Mouse (Mus musculus) lung, postnatal 36 days (tissue): ENCODE results near the gene Hist1h2bg.
A peak's percentile ranks its signal among the peaks of the same experiment; 100 is the strongest.

ENCODE experiments used
- DNase-seq: peaks from one replicate; pipeline ENCODE4 v3.0.0; 2022; ENCODE audit warnings: mixed read lengths

The Hist1h2bg gene

GRCm38 (mm10) chr13:23571022-23571503 is at the start of gene Hist1h2bg, which contains the start of gene Hist1h2ae:
Gene Hist1h2bg (plus strand): TSS chr13:23571396.
Gene Hist1h2ae (minus strand): TSS chr13:23571220.
- peak; percentile 85 for DNase-seq

- DNase-seq: peak; percentile 90
These were observed 49.5 kb upstream of the Hist1h2bg start for GRCm38 (mm10) chr13:23521703-23522102.

GRCm38 (mm10) chr13:23523976-23524375 is 47.2 kb upstream of the Hist1h2bg start:
- DNase-seq: no peak

- peak; percentile 71 for DNase-seq
These were observed 46.5 kb upstream of the Hist1h2bg start for GRCm38 (mm10) chr13:23524654-23525053.

GRCm38 (mm10) chr13:23525901-23526300 is 45.3 kb upstream of the Hist1h2bg start:
- no peak for DNase-seq

GRCm38 (mm10) chr13:23526312-23526711 is 44.9 kb upstream of the Hist1h2bg start:
- peak; percentile 96 for DNase-seq

- no peak for DNase-seq
These were observed 42.2 kb upstream of the Hist1h2bg start for GRCm38 (mm10) chr13:23529005-23529404.

- no peak for DNase-seq
These were observed 41.6 kb upstream of the Hist1h2bg start for GRCm38 (mm10) chr13:23529480-23530165.

- DNase-seq: peak; percentile 84
These were observed 40.9 kb upstream of the Hist1h2bg start for GRCm38 (mm10) chr13:23530181-23530900.

- peak; percentile 99 for DNase-seq
These were observed 40.0 kb upstream of the Hist1h2bg start, which contains the start of gene Hist1h4h for GRCm38 (mm10) chr13:23530901-23531875. Gene Hist1h4h (plus strand): TSS chr13:23531050.

GRCm38 (mm10) chr13:23532262-23533075 is 38.7 kb upstream of the Hist1h2bg start:
- no peak for DNase-seq

- DNase-seq: peak; percentile 83
These were observed 37.4 kb upstream of the Hist1h2bg start, which contains the start of gene Hist1h2af for GRCm38 (mm10) chr13:23533560-23534367. Gene Hist1h2af (plus strand): TSS chr13:23533906.

GRCm38 (mm10) chr13:23534368-23535131 is 36.6 kb upstream of the Hist1h2bg start:
- DNase-seq: no peak

- DNase-seq: peak; percentile 94
These were observed 35.8 kb upstream of the Hist1h2bg start, which contains the start of gene Hist1h3g for GRCm38 (mm10) chr13:23535137-23536075. Gene Hist1h3g (plus strand): TSS chr13:23535422.

- DNase-seq: no peak
These were observed 34.9 kb upstream of the Hist1h2bg start for GRCm38 (mm10) chr13:23536076-23536822.

GRCm38 (mm10) chr13:23537006-23537710 is 34.0 kb upstream of the Hist1h2bg start:
- no peak for DNase-seq

GRCm38 (mm10) chr13:23538249-23538648 is 32.9 kb upstream of the Hist1h2bg start:
- DNase-seq: no peak
